Mouse (Mus musculus) forebrain, embryonic 16.5 days (tissue): ENCODE data around the gene Cenpa. TPM values are rescaled to one million over a fixed set of nuclear protein-coding genes. Genes with fewer than 3 reads are reported as not detected.
A peak's percentile ranks its signal among the peaks of the same experiment; 100 is the strongest.
"Not testable (repeated sequence)": the region's sequence is repeated elsewhere in the genome, so short reads cannot be mapped to it uniquely, and the experiment has no call there.

Experiments used
- ATAC-seq: fragments of 200-750 bp; cut with Nextera tagmentation; 2 replicates; pipeline ENCODE4 v1.8.0; 2017; ENCODE audit warnings: mild to moderate bottlenecking, moderate library complexity
- H3K27ac ChIP-seq: fragments of 300-500 bp; sonication (generic); 2 replicates; pipeline ENCODE4 v1.5.1; 2014; ENCODE audit warnings: low read length, control low read depth
- H3K27me3 ChIP-seq: fragments of 300-500 bp; sonication (generic); replicated peaks from 2 replicates; pipeline ENCODE4 v1.6.1; 2014; ENCODE audit warnings: low read length; ENCODE audit not compliant: control insufficient read depth, insufficient read depth
- H3K36me3 ChIP-seq: fragments of 300-500 bp; sonication (generic); 2 replicates; pipeline ENCODE4 v1.6.1; 2014; ENCODE audit not compliant: control insufficient read depth, insufficient read depth
- H3K4me1 ChIP-seq: fragments of 300-500 bp; sonication (generic); replicated peaks from 2 replicates; pipeline ENCODE4 v1.6.1; 2014; ENCODE audit warnings: low read length; ENCODE audit not compliant: control insufficient read depth, insufficient read depth
- H3K4me2 ChIP-seq: fragments of 300-500 bp; sonication (generic); 2 replicates; pipeline ENCODE4 v1.6.1; 2014; ENCODE audit warnings: mild to moderate bottlenecking, low read length, control low read depth
- H3K4me3 ChIP-seq: fragments of 300-500 bp; sonication (generic); replicated peaks from 2 replicates; pipeline ENCODE4 v1.5.1; 2014; ENCODE audit warnings: mild to moderate bottlenecking, low read length, control low read depth
- H3K9ac ChIP-seq: fragments of 300-500 bp; sonication (generic); replicated peaks from 2 replicates; pipeline ENCODE4 v1.6.1; 2014; ENCODE audit warnings: low read depth, low read length, control low read depth
- H3K9me3 ChIP-seq: fragments of 300-500 bp; sonication (generic); 2 replicates; pipeline ENCODE4 v1.6.1; 2016; ENCODE audit warnings: low read length; ENCODE audit not compliant: control insufficient read depth
- WGBS: fragments of 180-500 bp; shearing (Covaris S2); extraction: QIAGEN DNeasy Blood & Tissue Kit; methylation state at CpG from one replicate; pipeline ENCODE4 v1.1.7; 2014; 5-methylcytosine and 5-hydroxymethylcytosine counted together
- polyA plus RNA-seq: library from polyadenylated mRNA; unstranded; fragments of >200 nt; fragmentation: Nextera tagmentation; extraction: Ambion mirVana; gene quantifications from 2 replicates; pipeline ENCODE4 v1.2.1, GENCODE M21; 2015

The Cenpa gene
- polyA plus RNA-seq, 1 experiment from 2014 or later: 95.3 TPM

DNA sequence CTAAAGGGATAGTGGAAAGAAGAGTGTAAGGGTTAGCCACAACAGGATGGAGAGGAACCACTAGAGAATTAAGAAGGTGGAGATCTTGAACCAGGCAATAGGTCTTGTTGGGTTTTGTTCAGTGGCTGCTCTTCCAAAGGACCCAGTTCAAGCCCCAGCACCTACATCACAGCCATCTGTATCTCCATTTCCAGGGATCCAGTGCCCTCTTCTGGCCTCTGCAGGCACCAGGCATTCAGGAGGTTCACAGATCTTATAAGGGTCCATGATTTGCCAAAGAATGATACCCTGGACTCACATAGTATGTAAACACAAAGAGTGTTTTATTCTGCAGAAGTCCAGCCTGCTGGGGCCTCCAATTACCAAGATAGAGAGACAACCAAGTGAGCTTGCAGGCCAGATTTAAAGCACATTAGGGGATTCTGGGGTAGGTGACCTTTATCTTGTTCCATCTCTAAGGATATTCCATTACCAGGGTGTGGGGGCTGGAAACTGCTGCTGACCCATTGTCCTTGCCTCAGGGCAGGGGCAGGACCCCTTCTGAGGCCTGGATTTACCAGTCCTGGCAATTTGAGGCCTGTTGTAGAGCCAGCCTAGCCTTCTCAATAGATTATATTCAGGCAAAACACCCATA lies 16.5 kb downstream of the Cenpa start:
- H3K4me1 ChIP-seq: no peaks in the 10 kb centered on the region
- no peaks in the 10 kb centered on the region for H3K9me3 ChIP-seq

DNA sequence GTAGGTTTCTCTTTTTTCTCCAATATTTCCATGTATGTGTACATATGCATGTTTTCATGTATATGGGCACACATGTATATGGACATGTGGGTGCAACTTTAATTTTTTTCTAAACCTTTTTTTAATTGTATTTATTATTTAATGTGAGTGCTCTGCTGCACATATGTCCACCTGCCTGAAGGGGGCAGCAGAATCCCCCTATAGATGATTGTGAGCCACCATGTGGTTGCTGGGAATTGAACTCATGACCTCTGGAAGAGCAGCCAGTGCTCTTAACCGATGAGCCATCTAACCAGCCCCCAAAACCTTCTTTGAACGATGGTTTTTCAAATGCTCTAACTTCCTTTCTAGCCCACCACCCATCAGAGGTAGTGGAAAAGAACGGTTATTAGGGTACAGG lies 17.4 kb downstream of the Cenpa start:
- Histone ChIP-seq H3K4me1 (no peaks in the 10 kb centered on the region), H3K27ac (no peak overlapping the region), H3K27me3 (no peaks in the 10 kb centered on the region), H3K36me3 (no peaks in the 10 kb centered on the region), H3K4me3 (no peak overlapping the region), H3K4me2 (no peak overlapping the region), H3K9me3 (no peaks in the 10 kb centered on the region), H3K9ac (no peak overlapping the region)
- 82% methylated on average over 3 of the region's 3 CpGs for WGBS
- no peak for ATAC-seq

More for the DNA sequence above, 16.5 kb downstream of the Cenpa start:
- Histone ChIP-seq H3K36me3 (no peaks in the 10 kb centered on the region), H3K27me3 (no peaks in the 10 kb centered on the region), H3K4me3 (no peak overlapping the region), H3K4me2 (no peak overlapping the region), H3K27ac (no peak overlapping the region), H3K9ac (no peak overlapping the region)
- no peak for ATAC-seq

DNA sequence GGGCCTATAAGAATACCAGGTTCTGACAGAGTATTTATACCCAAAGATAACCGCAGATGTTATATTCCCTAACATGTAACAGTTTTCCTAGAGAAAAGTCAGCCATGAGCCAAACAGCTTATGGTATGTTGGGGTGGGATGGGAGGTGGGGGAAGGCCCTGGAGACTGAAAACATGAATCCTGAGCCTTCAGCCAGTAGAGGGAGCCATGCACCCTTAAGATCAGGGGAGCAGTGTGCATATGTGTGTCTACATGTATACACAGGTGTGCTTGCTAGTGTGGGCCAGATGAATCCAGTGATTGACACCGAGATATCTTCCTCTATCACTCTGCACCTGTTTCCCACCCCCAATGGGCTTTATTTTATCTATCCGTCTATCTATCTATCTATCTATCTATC lies 20.2 kb downstream of the Cenpa start:
- ATAC-seq: no peak

DNA sequence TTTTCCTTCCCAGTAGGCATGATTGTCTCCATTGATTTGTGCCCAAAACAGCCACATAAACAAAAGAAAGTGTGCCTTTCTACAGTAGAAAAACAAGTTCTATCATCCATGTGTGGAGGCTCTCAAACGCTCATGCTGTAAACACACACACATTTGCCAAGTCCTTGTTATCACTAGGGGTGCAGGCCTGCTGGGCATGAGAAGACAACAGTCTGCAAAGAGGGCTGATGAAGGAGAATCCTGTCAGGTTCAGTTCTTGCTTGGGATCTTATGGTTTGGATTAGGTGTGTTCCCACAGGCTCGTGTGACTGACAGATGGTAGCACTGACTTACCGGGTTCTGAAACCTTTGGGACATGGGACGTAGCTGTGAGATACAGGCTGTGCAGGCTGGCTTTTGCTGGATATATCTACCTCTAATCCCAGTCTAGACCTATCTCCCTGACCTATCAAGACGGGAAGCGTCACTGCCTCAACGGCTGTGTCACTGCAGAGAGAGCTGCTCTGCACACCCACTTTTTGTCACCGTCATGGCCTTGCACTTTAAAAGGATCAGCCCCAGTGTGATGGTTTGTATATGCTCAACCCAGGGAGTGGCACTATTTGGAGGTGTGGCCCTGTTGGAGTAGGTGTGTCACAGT lies 33.9 kb downstream of the Cenpa start:
- H3K9me3 ChIP-seq: no peaks in the 10 kb centered on the region
- 84% methylated on average over 8 of the region's 8 CpGs for WGBS
- H3K36me3 ChIP-seq: no peaks in the 10 kb centered on the region
- no peak overlapping the region for H3K9ac ChIP-seq
- no peaks in the 10 kb centered on the region for H3K4me1 ChIP-seq
- H3K27ac ChIP-seq: no peak overlapping the region
- H3K4me3 ChIP-seq: no peak overlapping the region
- H3K4me2 ChIP-seq: no peak overlapping the region
- no peaks in the 10 kb centered on the region for H3K27me3 ChIP-seq
- no peak for ATAC-seq

More for the DNA sequence above, 20.2 kb downstream of the Cenpa start:
- 72% methylated on average over 3 of the region's 3 CpGs for WGBS
- Histone ChIP-seq H3K27me3 (no peaks in the 10 kb centered on the region), H3K9ac (no peak overlapping the region), H3K9me3 (no peaks in the 10 kb centered on the region), H3K4me2 (no peak overlapping the region), H3K36me3 (no peaks in the 10 kb centered on the region), H3K4me1 (no peaks in the 10 kb centered on the region), H3K4me3 (no peak overlapping the region), H3K27ac (no peak overlapping the region)

DNA sequence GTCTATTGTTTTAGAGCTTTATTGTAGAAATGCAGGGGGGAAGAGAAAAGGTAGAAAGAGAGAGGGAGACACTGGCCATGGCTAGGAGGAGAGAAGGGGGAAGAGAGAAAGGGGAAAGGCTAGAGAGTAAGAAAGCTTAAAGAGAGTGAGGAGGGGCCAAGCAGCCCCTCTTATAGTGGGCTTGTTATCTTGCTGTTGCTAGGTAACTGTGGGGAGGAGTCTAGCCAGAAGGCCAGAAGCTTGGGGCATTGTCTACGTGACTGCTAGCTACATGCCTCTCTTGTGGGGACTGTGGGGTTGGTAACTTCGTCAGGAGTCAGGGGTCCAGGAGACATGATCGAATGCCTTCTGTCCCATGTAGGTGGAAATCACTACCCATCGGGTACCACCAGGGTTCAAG lies 34.8 kb downstream of the Cenpa start:
- H3K27me3 ChIP-seq, H3K36me3 ChIP-seq, ATAC-seq, H3K9ac ChIP-seq, H3K4me1 ChIP-seq, H3K4me2 ChIP-seq, H3K4me3 ChIP-seq, H3K9me3 ChIP-seq, H3K27ac ChIP-seq: not testable (repeated sequence)
- 36% methylated on average over 4 of the region's 4 CpGs for WGBS

DNA sequence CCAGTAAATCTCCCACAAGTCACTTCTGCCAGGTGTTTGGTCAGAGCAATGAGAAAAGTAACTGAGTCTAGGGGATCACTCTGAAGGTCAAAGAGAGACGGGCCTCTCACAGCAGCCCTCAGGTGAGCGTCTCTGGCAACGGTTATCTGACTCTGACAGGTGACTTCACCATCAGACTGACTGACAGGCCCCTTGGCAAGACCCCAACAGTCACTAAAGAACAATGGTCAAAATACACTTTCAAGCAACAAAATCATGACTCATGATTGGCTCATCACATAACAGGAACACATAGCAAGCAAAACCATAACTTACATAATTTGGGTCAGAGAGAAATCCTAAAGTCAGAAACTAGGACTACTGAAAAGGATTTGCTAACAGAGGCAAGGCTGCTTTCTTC lies 35.3 kb downstream of the Cenpa start:
- 94% methylated on average over 3 of the region's 3 CpGs for WGBS
- H3K4me3 ChIP-seq: no peak overlapping the region
- ATAC-seq: no peak
- H3K36me3 ChIP-seq: no peaks in the 10 kb centered on the region
- no peaks in the 10 kb centered on the region for H3K9me3 ChIP-seq
- no peak overlapping the region for H3K4me2 ChIP-seq
- no peak overlapping the region for H3K27ac ChIP-seq
- H3K9ac ChIP-seq: no peak overlapping the region
- no peaks in the 10 kb centered on the region for H3K27me3 ChIP-seq
- H3K4me1 ChIP-seq: no peaks in the 10 kb centered on the region

DNA sequence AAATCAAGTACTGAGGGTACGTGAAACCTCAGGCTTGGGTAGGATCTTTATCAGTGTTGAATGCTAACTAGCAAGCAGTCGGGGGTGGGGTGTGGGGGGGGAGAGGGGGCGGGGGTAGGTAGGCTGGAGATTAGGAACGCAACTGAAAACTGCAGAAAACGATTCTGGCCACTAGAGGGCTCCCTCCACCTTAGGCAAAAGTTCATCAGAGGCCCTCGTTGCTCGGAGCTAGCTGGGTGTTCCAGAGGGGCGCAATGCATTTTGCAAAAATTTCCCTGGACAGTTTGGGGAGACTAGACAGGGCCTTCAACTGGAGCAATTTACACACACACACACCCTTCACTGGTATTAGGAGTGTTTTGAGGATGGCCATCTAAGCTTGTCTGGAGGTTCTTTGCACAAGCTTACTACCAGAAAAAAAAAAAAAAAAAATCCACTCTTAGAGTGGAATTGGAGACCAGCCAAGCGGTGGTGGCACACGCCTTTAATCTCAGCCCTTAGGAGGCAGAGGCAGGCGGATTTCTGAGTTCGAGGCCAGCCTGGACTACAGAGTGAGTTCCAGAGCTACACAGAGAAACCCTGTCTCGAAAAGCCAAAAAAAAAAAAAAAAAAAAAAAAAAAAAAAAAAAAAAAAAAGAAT lies 43.3 kb downstream of the Cenpa start:
- no peak for ATAC-seq
- Histone ChIP-seq H3K27me3 (no peaks in the 10 kb centered on the region), H3K9me3 (no peaks in the 10 kb centered on the region), H3K27ac (no peak overlapping the region), H3K4me1 (peaks cover 14% of the 10 kb centered on the region), H3K4me2 (no peak overlapping the region; the same call in 1 of the 2 replicates), H3K36me3 (no peaks in the 10 kb centered on the region), H3K9ac (no peak overlapping the region), H3K4me3 (no peak overlapping the region)
- WGBS: 9% methylated on average over 13 of the region's 13 CpGs

DNA sequence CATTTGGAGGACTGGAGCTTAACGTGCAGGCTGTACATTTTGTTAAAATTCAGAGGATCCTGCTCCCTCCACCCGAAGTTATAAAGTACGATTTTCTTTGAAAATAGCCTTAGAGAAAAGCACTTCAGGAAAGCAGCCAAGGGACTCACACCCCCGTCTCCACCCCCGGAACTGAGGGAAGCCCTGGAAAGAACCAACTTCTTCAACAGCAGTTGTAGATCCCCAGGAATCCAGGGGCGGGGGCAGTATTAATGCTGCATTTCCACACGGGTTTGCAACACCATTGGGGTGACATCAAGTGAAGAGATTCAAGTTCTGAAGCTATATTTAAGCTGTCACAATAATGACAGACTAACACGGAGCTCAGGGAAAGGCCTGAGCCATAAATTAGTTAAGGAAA lies 43.9 kb downstream of the Cenpa start:
- H3K4me3 ChIP-seq: peak overlapping the region; percentile 98
- 25% methylated on average over 8 of the region's 8 CpGs for WGBS
- ATAC-seq: no peak
- peak overlapping the region; percentile 78 for H3K27ac ChIP-seq
- no peaks in the 10 kb centered on the region for H3K36me3 ChIP-seq
- peak overlapping the region; percentile 95; the same call in 1 of the 2 replicates for H3K9ac ChIP-seq
- H3K4me2 ChIP-seq: peak overlapping the region; percentile 77
- no peaks in the 10 kb centered on the region for H3K27me3 ChIP-seq
- H3K9me3 ChIP-seq: no peaks in the 10 kb centered on the region
- peaks cover 21% of the 10 kb centered on the region for H3K4me1 ChIP-seq

DNA sequence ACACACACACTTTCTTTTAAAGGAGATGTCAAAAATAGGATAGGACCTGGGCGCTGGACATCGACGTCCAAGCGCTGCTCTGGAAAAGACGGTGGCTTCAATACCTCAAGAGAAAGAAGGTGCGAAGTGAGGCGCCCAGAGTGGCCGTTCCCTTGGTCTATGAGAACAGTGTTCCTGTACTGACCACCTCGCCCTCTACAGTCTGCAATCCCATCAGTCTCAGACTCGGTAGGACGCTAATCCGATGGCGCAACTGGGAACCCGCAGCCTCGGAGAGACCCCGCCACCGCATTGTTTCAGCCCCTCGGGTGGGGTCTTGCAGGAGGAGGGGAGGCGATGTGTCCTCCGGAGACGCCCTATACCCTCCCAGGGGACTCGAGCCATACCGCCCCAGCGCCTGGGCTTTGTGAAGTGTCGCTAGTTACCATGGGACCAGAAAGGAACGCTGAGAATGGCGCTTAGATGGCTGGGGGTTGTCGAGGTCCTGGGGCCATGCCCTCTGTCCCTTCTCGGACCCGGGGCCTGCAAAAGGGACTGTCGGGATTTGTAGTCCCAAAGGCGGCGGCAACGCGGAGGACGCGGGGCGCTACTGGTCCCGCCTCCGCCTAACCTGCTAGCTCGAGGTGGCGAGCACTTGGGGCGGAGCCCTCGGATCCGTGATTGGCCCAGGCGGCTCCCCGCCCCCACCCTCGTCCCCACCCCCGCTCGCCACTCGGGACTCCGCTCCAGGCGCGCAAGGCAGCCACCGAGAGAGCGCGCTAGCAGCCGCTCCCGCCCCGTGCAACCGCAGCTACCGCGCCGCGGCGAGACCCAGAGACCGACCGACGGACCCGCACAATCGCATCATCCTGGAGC lies 44.8 kb downstream of the Cenpa start, which contains the start of gene Dpysl5:
Gene Dpysl5, plus strand, starts transcription at position 418 of the 855 bp plus-strand sequence.
- peak; percentile 92 for ATAC-seq
- peaks cover 27% of the 10 kb centered on the region for H3K4me1 ChIP-seq
- peak within 1 kb of the TSS; percentile 98 for H3K27ac ChIP-seq
- no peaks in the 10 kb centered on the region for H3K27me3 ChIP-seq
- H3K36me3 ChIP-seq: no peaks in the 10 kb centered on the region
- under 1% methylated on average over 67 of the region's 71 CpGs for WGBS
- peak within 1 kb of the TSS; percentile 77 for H3K4me2 ChIP-seq
- H3K9ac ChIP-seq: peak within 1 kb of the TSS; percentile 95
- no peaks in the 10 kb centered on the region for H3K9me3 ChIP-seq
- H3K4me3 ChIP-seq: peak within 1 kb of the TSS; percentile 98
